Mouse (Mus musculus) ES-Bruce4 (cell line): Measurements from ENCODE around the gene Siah2.

Experiments used
- CTCF ChIP-seq: IDR thresholded peaks from one replicate; pipeline ENCODE4 v1.8.1; 2011; ENCODE audit warnings: low read depth, low read length
- EP300 ChIP-seq: IDR thresholded peaks from 2 replicates; pipeline ENCODE4 v1.6.1; 2011; ENCODE audit warnings: low read depth, low read length; ENCODE audit not compliant: insufficient read depth

- TF ChIP-seq EP300 (no peak), CTCF (no peak)
Observed at GRCm38 (mm10) chr3:58673295-58673694, 18.9 kb downstream of the Siah2 start.
